Mouse (Mus musculus): ENCODE measurements around the gene Fam117b.

Gene Fam117b

DNA sequence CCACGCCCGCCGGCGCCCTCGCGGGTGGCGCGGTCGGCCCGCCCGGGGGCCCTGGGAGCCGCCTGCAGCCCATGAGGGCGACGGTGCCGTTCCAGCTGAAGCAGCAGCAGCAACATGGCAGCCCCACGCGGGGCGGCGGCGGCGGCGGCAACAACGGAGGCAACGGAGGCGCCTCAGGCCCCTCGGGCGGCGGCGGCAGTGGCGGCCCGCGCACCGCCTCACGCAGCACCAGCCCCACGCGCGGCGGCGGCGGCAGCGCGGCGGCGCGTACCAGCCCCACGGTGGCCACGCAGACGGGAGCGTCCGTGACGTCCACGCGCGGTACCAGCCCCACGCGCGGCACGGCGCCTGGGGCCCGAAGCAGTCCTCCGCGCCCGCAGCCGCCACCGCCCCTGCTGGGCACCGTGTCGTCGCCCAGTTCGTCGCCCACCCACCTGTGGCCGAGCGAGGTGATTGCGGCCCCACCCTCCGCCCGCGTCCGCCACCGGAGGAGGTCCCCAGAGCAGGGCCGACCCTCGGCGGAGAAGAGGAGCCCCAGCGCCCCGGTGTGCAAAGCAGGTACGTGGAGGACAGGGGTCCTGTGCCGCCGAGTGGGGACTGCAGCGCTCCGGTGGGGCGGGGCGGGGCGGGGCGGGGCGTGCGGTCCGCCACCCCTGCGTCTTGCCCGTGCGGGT, 526 bp downstream of the Fam117b start:
- in situ Hi-C loops (cut with MboI, MseI): no loop called here

DNA sequence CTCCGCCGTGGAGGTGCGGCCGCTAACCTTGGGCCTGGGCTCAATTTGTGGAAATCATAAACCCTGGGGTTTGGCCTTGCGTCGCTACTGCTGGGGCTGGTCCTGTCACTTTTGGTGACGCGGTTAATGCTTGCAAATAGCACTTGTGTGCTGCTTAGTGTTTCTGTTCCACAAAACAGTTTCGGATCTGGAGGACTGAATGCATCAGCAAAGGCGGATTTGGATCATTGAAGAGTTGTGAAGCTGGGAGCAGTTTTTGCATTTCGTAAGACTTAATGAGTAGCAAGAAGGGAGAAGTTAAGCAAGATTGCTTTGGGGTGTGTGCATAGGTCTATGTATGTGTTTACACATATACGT, 1.0 kb downstream of the Fam117b start:
- in situ Hi-C loops (cut with MboI, MseI): no loop called here

DNA sequence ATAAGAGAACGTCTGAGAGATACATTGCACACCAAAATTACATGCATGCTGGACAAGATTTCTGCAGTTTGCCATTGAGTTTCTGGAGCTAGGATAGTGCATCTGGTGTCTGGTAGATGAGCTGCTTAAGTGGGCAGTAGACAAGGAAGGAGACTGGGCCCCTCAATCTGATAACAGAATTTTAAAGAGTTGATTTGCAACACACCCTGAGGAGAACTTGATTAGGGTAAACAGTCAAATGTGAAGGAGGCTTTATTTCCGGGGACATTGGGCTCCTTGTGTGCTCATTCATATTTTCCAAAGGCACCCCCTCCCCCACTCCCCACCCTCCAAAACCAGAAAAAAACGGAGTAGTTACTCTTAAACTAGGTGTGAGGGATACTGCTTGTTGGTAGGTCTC, 2.0 kb downstream of the Fam117b start:
- in situ Hi-C loops (cut with MboI, MseI): no loop called here

DNA sequence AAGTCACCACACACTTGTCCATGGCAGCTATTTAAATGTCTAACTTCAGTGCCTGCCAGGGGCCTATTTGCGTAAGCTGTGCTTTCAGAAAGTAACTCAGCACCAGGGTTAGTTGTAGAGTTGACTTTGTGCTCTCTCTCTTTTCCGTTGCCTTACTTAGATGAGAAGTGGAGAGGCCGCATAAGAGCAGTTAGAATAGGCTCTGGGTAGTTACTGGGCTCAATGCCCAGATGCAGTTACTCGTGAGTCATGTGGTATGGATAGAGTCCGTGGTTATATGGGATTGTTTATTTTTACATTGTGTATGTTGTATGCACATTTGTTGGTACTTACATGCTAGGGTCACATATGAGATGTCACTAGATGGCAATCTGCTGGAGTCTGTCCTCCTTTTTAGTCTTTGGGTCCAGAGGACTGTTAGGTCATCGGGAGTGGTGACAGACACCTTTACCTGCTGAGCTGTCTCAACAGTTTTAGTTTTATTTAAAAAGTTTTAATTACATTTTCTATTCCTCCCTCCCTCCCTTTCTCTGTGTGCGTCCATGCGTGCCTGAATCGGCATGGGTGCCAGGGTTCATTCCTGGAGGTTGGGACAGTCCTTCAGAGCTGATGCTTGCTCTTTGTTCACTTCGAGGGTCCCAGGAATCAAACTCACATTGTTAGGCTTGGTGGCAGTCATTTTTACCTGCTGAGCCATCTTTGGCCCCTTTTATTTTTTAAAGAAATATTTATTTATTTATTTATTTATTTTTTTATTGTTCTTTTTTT, 3.2 kb downstream of the Fam117b start:
- in situ Hi-C loops (cut with MboI, MseI): no loop called here

DNA sequence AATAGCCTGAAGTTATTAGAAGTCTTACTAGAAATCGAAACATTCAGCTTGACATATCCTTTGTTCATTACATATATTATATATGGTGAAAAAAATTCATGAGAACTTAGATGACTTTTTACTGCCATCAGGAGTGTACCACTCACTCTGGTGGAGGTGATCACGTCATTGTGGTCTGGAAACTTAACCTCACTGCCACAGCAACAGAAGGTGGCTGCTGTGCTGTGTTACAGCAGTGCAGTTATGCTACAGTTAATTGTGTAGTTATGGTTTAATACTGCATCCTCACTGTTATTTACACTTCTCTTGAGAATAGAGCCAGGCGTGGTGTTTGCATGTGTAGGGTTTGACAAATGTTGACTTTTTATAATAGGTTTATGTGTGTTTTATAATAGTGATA, 4.6 kb downstream of the Fam117b start:
- in situ Hi-C loops (cut with MboI, MseI): no loop called here

DNA sequence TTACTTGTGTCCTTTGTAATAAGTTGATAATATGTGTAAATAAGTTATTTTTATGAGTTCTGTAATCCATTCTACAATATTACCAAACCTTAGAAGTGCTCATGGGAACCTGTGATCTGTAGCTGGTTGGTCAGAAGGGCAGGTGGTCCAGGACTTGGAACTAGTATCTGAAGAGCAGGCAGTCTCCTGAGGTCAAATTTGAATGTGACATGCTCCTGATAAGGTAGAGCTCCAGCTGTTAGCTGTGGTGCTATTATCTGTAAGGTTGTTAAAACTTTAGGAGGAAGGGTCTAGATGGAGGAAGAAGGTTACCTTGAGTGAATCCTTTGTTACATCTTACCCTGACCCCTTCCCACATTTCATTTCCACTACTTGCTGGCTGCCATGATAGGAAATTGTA, 5.3 kb downstream of the Fam117b start:
- in situ Hi-C loops (cut with MboI, MseI): no loop called here

DNA sequence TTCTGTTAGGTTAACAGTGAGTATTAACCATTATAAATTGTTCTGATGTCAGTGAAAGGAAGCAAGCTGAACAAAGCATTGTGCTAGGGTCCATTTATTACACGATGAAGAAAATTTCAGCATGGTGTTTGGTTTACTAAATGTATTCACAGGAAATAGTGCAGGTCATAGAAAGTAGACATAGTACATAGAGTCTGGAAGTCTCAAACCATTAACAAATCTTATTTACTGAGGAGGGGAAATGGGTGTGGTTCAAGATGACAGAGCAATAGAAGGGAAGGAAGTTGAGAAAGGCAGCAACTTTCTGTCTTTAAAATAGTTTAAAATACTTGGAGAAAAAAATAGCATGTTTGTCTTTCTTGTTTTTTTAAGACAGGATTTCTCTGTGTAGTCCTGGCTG, 10.4 kb downstream of the Fam117b start:
- in situ Hi-C loops (cut with MboI, MseI): no loop called here

DNA sequence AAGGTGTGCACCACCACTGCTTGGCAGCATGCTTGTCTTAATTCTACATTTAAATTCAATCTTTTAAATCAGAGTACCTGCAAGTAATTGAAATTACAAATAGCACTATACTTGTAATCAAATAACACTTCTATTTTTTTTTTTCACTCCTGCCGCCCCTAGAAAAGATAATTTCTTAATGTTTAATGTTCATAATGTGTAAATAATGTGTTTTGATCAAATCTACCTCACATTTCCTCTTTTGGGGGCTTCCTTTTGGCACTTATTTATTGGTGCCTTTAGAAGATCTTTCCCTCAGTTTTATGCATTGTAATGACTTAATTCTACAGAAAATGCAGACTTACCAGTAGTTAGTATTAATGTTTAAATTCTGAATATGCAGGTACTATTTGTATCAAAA, 10.9 kb downstream of the Fam117b start:
- in situ Hi-C loops (cut with MboI, MseI): no loop called here

DNA sequence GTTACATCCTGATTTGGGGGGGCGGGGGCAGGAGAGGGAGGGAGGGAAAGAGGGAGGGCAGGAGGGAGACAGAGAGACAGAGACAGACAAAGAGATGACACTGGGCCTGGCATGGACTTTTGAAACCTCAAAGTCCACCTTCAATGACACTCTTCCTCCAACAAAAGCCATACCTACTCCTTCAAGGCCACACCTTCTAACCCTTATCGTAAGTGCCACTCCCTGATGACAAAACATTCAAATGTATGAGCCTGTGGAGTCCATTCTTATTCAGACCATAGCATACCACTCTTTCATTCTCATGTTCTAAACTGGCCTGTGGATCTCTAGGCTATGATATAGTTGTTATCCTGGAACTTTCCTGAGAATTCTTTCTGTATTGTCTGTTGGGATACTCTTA, 11.6 kb downstream of the Fam117b start:
- in situ Hi-C loops (cut with MboI, MseI): no loop called here

DNA sequence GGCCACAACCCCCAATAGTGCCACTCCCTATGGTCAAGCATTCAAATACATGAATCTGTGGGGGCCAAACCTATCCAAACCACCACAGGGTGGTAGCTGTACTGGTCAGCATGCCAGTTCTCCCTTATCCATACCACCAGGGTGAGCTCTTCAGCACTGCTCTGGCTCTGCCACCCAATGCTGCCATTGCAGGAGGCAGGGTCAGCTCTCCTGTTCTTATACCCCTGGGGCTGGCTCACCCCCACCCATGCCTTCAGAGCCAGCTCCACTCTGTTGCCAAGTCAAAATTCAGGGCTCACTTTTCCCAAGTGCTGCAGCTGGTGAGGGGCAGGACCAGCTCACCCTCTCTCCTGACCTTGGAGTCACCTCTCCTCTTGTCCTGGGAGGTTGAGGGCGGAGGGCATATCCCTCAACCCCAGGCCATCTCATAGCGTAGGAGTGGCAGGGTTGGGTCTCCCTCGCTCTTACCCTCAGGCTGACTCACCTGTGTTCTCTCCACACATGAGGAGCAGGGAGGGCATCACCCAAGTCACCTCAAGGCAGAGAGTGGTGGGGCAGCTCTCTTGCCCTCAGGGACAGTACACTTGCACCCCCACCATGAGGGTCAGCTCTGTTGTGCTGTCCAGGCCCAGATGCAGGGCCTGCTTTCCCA, 13.3 kb downstream of the Fam117b start:
- in situ Hi-C loops (cut with MboI, MseI): no loop called here

DNA sequence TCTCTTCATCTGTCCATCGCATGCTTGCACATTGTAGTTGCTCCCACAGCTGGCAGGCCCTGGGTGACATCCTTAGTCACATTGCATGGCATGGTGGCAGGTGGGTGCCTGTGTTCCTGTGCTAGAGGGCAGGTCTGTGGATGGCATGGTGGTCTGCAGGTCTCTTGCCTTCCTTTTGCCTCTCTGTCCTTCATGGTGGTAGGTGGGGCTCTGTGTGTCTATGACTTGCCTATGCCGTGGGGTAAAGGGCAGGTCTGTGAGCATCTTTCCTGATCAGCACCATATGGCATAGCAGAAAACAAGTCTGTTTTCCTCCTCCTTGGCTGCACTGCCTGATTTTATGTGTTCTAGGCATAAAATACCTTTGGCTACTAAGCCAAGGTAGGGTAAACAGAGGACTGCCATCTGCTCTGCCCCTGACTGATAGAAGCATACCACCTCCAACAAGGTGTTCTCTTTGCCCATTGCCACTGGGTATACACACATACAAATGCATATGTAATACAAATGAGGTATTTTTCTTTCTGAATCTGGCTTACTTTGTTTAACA, 14.4 kb downstream of the Fam117b start:
- in situ Hi-C loops (cut with MboI, MseI): no loop called here

DNA sequence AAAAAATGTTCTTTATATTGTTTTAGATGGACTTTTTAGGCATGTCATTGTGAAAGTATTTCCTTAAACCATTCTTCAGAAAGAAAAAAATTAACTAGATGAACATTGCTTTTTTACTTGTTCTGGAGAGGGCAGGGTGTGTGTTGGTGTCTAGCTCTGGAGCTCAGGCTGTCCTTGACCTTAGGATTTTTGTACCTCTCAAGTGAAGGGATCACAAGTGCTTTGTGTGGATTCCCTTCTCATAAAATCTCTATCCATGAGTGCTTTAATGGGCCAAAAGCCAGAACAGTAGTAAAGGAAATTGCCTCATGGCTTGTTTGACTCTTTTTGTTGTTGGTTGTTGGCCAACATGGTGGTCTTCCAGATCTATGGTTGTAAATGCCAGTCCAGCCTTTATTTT, 18.1 kb downstream of the Fam117b start:
- in situ Hi-C loops (cut with MboI, MseI): no loop called here

DNA sequence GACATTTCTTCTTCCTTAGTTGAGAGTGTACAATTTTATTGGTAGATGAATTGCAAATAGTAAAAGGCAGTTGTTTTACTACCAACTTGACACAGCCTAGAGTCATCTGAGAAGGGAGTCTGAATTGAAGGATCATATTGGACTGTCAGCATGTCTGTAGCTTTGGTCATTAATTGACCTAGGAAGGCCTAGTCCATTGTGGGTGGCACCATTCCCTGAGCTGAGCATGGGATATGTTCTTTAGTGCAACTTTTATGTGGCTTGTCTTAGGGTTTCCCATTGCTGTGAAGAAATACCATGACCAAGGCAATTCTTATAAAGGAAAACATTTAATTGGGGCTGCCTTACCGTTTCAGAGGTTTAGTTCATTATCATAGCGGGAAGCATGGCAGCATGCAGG, 20.2 kb downstream of the Fam117b start:
- in situ Hi-C loops (cut with MboI, MseI): no loop called here

DNA sequence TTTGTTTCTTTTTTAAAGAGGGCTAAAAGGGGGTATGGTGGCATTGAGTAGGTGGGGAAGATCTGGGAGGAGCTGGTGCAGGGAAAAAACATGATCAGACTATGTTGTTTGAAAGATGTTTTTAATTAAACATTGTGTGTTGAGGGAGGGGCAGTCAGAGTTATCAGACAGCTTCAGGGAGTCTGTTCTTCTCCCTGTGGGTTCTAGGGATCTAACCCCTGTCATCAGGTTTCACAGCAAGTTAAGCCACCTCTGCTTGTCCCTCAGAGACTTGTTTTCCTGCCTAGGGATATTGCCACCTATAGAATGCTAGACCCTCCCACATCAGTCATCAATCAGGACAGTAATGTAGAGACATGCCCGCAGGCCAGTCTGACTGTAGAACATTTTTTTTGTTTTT, 28.3 kb downstream of the Fam117b start:
- in situ Hi-C loops (cut with MboI, MseI): no loop called here

DNA sequence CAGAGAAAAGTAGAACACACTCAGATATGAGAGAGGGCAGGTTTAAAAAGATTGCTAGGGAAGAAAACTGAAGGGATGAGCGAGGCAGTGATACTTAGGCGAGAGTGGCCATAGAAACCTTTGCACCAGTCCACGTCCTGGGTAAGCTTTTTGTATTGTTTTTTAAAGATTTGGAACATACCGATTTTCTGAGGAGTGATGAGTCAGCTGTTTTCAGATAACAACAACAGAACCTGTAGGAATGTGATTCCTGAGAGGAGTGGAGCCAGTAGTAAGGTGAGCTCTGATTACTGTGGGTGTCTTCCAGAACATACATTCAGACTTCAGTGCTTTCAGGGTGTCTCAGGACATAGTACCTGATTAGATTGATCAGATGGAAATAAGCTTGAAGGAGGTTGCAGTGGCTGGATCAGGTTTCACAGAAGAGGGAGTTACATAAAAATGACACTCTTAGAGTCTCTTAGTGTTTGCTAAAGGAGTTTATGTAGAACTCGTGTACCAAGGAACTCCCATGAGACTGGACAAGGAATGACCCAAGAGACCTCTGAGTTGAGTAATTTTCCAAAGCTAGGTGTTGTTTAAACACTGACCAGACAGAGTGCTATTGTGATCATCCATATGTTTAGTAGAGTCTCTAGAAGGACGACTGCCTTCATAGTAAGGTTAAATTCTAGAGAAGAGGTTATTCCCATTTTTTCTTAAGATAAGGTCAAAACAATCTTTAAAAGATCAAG, 29.4 kb downstream of the Fam117b start:
- in situ Hi-C loops (cut with MboI, MseI): no loop called here

DNA sequence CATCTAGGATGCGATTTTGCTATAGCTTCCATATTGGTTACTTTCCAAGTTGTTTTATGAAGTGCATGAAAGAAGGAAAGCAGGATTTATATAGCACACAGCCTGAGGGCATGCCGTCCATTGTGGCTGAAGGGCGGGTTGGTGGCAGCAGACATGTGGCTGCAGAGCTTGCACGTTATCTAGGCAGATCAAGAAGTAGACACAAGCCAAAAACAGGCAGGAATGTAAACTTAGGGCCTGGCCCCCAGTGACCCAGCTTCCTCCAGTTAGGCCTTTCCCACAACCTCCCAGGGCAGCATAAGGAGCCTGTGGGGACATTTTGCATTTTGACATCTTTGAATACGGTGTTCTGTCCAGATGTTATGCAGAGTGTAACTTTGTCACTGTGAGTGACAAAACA, 31.0 kb downstream of the Fam117b start:
- in situ Hi-C loops (cut with MboI, MseI): no loop called here

DNA sequence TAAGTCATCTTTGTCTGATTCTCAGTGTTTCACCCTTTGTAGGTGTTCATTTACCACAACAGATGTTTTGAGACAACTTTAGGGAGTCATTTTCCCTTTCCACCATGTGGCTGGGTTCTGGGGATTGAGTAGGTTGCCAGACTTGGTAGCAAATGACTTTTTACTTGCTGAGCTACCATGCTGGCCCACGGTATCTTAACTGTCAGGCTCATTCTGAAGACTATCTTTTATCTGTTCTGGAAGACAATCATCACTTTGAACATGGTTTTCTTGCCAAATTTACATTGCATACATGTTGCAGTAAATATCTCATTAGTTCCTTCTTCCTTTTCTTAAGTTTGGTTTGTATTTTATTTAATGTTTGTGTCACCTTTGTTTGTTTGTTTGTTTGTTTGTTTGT, 33.2 kb downstream of the Fam117b start:
- in situ Hi-C loops (cut with MboI, MseI): no loop called here

DNA sequence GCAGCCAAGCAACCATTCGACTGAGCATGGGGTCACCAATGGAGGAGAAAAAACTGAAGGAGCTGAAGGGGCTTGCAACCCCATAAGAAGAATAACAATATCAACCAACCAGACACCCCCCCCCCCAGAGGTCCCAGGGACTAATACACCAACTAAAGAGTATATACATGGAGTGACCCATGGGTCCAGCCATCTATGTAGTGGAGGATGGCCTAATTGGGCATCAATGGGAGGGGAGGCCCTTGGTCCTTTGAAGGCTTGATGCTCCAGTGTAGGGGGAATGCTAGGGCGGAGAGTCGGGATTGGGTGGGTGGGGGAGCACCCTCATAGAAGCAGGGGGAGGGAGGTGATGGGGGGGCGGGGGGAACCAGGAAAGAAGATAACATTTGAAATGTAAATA, 34.7 kb downstream of the Fam117b start:
- in situ Hi-C loops (cut with MboI, MseI): no loop called here

DNA sequence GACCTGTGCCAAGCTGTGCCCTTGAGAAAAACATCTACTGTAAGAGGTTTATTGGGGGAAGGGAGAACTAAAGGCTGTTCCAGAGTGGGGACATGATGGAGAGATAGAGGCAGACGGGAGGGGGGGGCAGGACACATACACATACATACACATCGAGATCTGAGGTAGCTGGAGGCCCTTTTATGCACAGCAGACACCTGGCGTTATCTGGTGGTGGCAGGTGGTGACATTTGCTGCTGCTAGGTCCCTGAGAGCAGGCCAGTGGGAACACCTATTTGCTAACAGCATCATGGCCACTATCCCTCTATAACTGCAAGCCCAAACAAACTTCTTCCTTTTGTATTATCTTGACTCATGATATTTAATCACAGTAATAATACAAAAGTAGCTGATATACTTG, 44.4 kb downstream of the Fam117b start:
- in situ Hi-C loops (cut with MboI, MseI): no loop called here

DNA sequence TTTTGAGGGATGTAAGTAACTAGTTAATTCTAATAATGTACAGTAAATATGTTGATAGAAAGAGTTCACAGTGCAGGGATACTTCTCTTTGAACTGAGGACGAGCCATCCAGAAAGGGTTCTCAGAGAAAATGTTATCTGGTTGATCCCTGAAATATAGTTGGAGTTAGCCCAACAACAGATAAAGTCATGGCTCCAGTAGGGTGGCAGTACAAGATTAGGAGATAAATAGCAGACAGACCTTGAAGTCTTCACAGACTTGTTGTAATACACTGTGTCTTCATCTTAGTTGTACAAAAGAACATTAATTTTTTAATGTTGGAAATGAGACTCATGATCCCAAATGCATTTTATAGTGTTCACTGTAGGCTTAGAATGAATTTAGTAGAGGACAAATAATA, 47.1 kb downstream of the Fam117b start:
- in situ Hi-C loops (cut with MboI, MseI): no loop called here

DNA sequence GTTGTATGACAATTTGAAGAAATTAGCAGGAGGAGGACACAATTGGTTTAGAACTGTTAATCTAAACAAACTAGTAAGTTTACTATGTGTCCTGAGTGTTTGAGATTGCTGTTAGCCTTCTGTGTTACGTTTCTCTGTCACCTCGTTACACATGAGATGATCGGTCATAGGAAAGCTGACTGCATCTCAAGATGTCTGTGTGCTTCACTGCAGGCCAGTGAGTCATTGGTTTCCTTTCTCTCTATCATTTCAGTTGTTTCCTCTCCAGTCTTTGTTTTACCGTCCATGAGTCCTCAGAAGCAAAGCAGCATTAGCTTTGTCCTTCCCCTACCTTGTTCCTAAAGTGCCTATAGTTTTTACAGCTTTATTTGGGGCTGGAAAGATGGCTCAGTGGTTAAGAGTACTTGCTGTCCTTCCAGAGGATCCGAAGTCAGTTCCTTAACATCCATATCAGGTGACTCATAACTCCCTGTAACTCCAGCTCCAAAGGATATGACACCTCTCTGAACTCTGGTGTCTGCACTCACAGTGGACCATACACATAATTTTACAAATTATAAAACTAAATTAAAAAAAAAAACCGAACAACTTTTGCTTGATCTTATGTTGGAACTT, 53.5 kb downstream of the Fam117b start:
- in situ Hi-C loops (cut with MboI, MseI): no loop called here

DNA sequence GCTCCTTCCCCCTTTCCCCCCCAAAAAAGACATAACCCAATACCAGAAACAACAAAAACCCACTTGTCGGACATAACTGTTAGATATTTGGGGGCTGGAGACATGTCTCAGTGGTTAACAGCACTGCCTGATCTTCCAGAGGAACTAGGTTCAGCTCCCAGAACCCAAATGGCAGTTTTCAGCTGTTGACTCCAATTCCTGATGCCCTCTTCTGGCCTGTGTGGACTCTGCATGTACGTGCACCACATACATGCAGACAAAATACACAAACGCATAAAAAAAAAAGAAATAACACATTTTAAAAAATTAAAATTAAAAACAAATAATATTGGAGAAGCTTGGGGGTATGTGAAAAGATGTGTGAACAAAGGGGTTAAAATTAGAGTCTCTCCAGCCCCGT, 54.5 kb downstream of the Fam117b start:
- in situ Hi-C loops (cut with MboI, MseI): no loop called here
